ENCODE assay signal across 29 mouse cellular contexts in genomic region chr6:136178066-136178465, GRCm38 (mm10). TPM values are rescaled to one million over a fixed set of nuclear protein-coding genes. Genes with fewer than 3 reads are reported as not detected.
"Had no signal": no experiment of that assay in that cellular context is flagged by ENCODE, and none has a peak within 500 bp of the region (broad histone marks: within the 10 kb centered on the region; RNA-seq: fewer than 3 reads in every experiment).

No protein-coding gene starts in this region.

- H3K9me3 ChIP-seq: heart, embryonic 10.5 days; heart, embryonic 13.5 days; heart, embryonic 15.5 days; hindbrain, embryonic 13.5 days; hindbrain, embryonic 15.5 days; kidney, embryonic 15.5 days; limb, embryonic 13.5 days; limb, embryonic 15.5 days; liver, embryonic 12.5 days had no signal

- H3K36me3 ChIP-seq: heart, embryonic 10.5 days; heart, embryonic 13.5 days; heart, embryonic 15.5 days; hindbrain, embryonic 13.5 days; hindbrain, embryonic 15.5 days; kidney, embryonic 15.5 days; limb, embryonic 13.5 days; limb, embryonic 15.5 days; liver, embryonic 12.5 days had no signal

- ATAC-seq: hindbrain, postnatal 0 days; intestine, embryonic 16.5 days; liver, embryonic 12.5 days had no signal

- H3K27me3 ChIP-seq: hindbrain, embryonic 13.5 days; hindbrain, embryonic 15.5 days had no signal

- DNase-seq: gastrocnemius, adult 2 months; gastrocnemius, postnatal 10 days; gastrocnemius, postnatal 36 days; heart, adult 18-20 months; heart, postnatal 14 days; heart, postnatal 36 days; kidney, adult 11 months; kidney, adult 2 months; kidney, adult 9 months; kidney, postnatal 14 days; kidney, postnatal 4 days; layer of hippocampus, adult 9-11 months; layer of hippocampus, postnatal 36 days; left cerebral cortex, postnatal 4 days had no signal

- H3K27ac ChIP-seq: gastrocnemius, adult 2 months; heart, embryonic 10.5 days; heart, embryonic 13.5 days; heart, embryonic 15.5 days; hindbrain, embryonic 13.5 days; hindbrain, embryonic 15.5 days; hindbrain, postnatal 0 days; kidney, embryonic 15.5 days; kidney, postnatal 0 days; layer of hippocampus, adult 2 months; limb, embryonic 13.5 days; limb, embryonic 15.5 days; liver, embryonic 12.5 days had no signal

- H3K4me2 ChIP-seq: heart, embryonic 13.5 days; heart, embryonic 15.5 days; hindbrain, embryonic 13.5 days; hindbrain, embryonic 15.5 days; kidney, embryonic 15.5 days; limb, embryonic 13.5 days; limb, embryonic 15.5 days; liver, embryonic 12.5 days had no signal

- H3K4me1 ChIP-seq: hindbrain, embryonic 13.5 days; limb, embryonic 13.5 days; liver, embryonic 12.5 days had no signal

- H3K9ac ChIP-seq: heart, embryonic 13.5 days; heart, embryonic 15.5 days; hindbrain, embryonic 13.5 days; hindbrain, embryonic 15.5 days; kidney, embryonic 15.5 days; limb, embryonic 13.5 days; limb, embryonic 15.5 days; liver, embryonic 12.5 days had no signal

- H3K4me3 ChIP-seq: gastrocnemius, adult 2 months; heart, embryonic 10.5 days; heart, embryonic 13.5 days; heart, embryonic 15.5 days; hindbrain, embryonic 13.5 days; hindbrain, embryonic 15.5 days; kidney, embryonic 15.5 days; layer of hippocampus, adult 2 months; limb, embryonic 13.5 days; limb, embryonic 15.5 days; liver, embryonic 12.5 days had no signal

RNA-seq across cellular contexts. Expression of gene Grin2b, which starts 4.8 kb away (rescaled TPM):
- total RNA-seq: heart, postnatal 36 days; hematopoietic stem cell, adult 5-6 weeks had no signal
- polyA plus RNA-seq: heart, postnatal 0 days; intestine, embryonic 16.5 days; kidney, adult 2 months had no signal
